Mouse (Mus musculus) neural tube, embryonic 15.5 days (tissue): Measurements from ENCODE around the gene Gm28308. TPM values are rescaled to one million over a fixed set of nuclear protein-coding genes. Genes with fewer than 3 reads are reported as not detected.
A peak's percentile ranks its signal among the peaks of the same experiment; 100 is the strongest.

Experiments
- ATAC-seq: fragments of 200-750 bp; cut with Nextera tagmentation; 2 replicates; pipeline ENCODE4 v1.8.0; 2017; ENCODE audit warnings: mild to moderate bottlenecking, moderate TSS enrichment, moderate library complexity; ENCODE audit not compliant: low FRiP score
- H3K27ac ChIP-seq: fragments of 300-500 bp; sonication (generic); replicated peaks from 2 replicates; pipeline ENCODE4 v1.5.1; 2015; ENCODE audit warnings: mild to moderate bottlenecking, inconsistent platforms
- H3K27me3 ChIP-seq: fragments of 300-500 bp; sonication (generic); replicated peaks from 2 replicates; pipeline ENCODE4 v1.6.1; 2015; ENCODE audit warnings: inconsistent platforms
- H3K36me3 ChIP-seq: fragments of 300-500 bp; sonication (generic); 2 replicates; pipeline ENCODE4 v1.6.1; 2015; ENCODE audit warnings: inconsistent platforms
- H3K4me1 ChIP-seq: fragments of 300-500 bp; sonication (generic); 2 replicates; pipeline ENCODE4 v1.6.1; 2015; ENCODE audit warnings: inconsistent platforms
- H3K4me2 ChIP-seq: fragments of 300-500 bp; sonication (generic); 2 replicates; pipeline ENCODE4 v1.6.1; 2015; ENCODE audit warnings: inconsistent platforms, mild to moderate bottlenecking, moderate library complexity
- H3K4me3 ChIP-seq: fragments of 300-500 bp; sonication (generic); replicated peaks from 2 replicates; pipeline ENCODE4 v1.5.1; 2015; ENCODE audit warnings: mild to moderate bottlenecking, inconsistent platforms
- H3K9ac ChIP-seq: fragments of 300-500 bp; sonication (generic); replicated peaks from 2 replicates; pipeline ENCODE4 v1.6.1; 2015; ENCODE audit warnings: mild to moderate bottlenecking, inconsistent platforms
- H3K9me3 ChIP-seq: fragments of 300-500 bp; sonication (generic); replicated peaks from 2 replicates; pipeline ENCODE4 v1.6.1; 2016; ENCODE audit warnings: inconsistent platforms
- WGBS: fragments of 180-500 bp; shearing (Covaris S2); methylation state at CpG from one replicate; pipeline ENCODE4 v1.1.7; 2015; ENCODE audit warnings: mixed read lengths; 5-methylcytosine and 5-hydroxymethylcytosine counted together
- polyA plus RNA-seq: library from polyadenylated mRNA; unstranded; fragments of >200 nt; fragmentation: Nextera tagmentation; extraction: Ambion mirVana; gene quantifications from 2 replicates; pipeline ENCODE4 v1.2.1, GENCODE M21; 2015

Gene Gm28308
- polyA plus RNA-seq, 1 experiment from 2014 or later: not detected

- Histone ChIP-seq H3K36me3 (peaks cover 3% of the 10 kb centered on the region; the same call in 1 of the 2 replicates), H3K9me3 (no peaks in the 10 kb centered on the region), H3K4me1 (peaks cover 87% of the 10 kb centered on the region), H3K4me3 (no peak overlapping the region), H3K4me2 (peak overlapping the region; percentile 35; the same call in 1 of the 2 replicates), H3K27me3 (no peaks in the 10 kb centered on the region), H3K9ac (no peak overlapping the region; the same call in 1 of the 2 replicates), H3K27ac (peak overlapping the region; percentile 68)
- 17% methylated on average over 10 of the region's 10 CpGs for WGBS
- ATAC-seq: no peak
Measured at GRCm38 (mm10) chr6:52183311-52184080, 29.6 kb downstream of the Gm28308 start.

DNA sequence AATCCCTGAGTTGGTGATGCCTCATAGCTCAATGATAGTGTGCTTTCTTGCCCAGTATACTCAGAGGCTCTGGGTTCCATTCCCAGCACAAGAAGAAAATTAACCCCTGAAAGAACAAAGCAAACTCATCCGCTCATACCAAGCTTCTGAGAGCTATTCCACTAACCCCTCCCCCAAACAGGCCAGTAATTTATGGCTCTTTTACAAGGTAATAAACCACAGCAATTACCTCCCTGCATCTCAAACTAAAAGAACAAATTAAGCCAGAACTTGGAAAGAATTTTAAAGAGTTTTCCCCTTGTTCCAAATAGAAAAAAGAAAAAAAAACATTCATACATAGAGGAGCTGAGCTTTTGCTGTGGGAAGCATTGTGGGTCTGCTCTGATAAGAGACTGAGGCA is 30.3 kb downstream of the Gm28308 start:
- Histone ChIP-seq H3K9ac (no peak overlapping the region), H3K9me3 (no peaks in the 10 kb centered on the region), H3K4me2 (0 out of 2 replicates have a peak overlapping the region, but pooled peaks have one; percentile 35), H3K27me3 (no peaks in the 10 kb centered on the region), H3K4me1 (peaks cover 87% of the 10 kb centered on the region), H3K27ac (peak overlapping the region; percentile 68), H3K4me3 (no peak overlapping the region), H3K36me3 (peaks cover 3% of the 10 kb centered on the region; the same call in 1 of the 2 replicates)
- no peak for ATAC-seq
- 26% methylated on average over 1 of the region's 1 CpGs for WGBS

GRCm38 (mm10) chr6:52182030-52182429 is 31.1 kb downstream of the Gm28308 start:
- 34% methylated on average over 2 of the region's 2 CpGs for WGBS
- ATAC-seq: no peak
- Histone ChIP-seq H3K27me3 (no peaks in the 10 kb centered on the region), H3K4me3 (no peak overlapping the region), H3K36me3 (peaks cover 3% of the 10 kb centered on the region; the same call in 1 of the 2 replicates), H3K27ac (no peak overlapping the region; the same call in 1 of the 2 replicates), H3K9ac (no peak overlapping the region), H3K9me3 (no peaks in the 10 kb centered on the region), H3K4me2 (no peak overlapping the region), H3K4me1 (peaks cover 87% of the 10 kb centered on the region)

DNA sequence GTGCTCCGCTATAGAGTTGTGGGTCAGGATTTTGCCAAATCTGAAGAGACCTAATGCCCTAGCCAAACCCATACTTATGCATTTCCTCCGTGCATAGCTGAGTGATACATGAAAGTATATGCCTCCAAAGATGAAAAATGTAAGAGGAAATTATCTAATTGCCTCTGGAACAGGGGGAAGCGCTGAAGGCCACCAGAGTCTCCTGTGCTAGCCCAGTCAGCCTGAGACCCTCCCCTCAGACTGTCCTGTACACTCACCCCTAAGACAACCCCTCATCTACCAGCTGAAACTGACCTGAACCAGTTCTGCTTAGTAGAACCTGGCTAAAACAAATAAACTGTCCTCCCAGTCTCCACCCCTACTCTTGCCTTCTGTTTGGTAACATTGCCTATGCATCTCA is 32.4 kb downstream of the Gm28308 start:
- ATAC-seq: no peak
- H3K4me3 ChIP-seq: 0 out of 2 replicates have a peak overlapping the region, but pooled peaks have one; percentile 46
- peak overlapping the region; percentile 41; the same call in 1 of the 2 replicates for H3K9ac ChIP-seq
- peak overlapping the region; percentile 63 for H3K4me2 ChIP-seq
- 32% methylated on average over 3 of the region's 3 CpGs for WGBS
- H3K27me3 ChIP-seq: no peaks in the 10 kb centered on the region
- no peaks in the 10 kb centered on the region; the same call in 1 of the 2 replicates for H3K36me3 ChIP-seq
- peak overlapping the region; percentile 88 for H3K27ac ChIP-seq
- peaks cover 92% of the 10 kb centered on the region for H3K4me1 ChIP-seq
- no peaks in the 10 kb centered on the region for H3K9me3 ChIP-seq

GRCm38 (mm10) chr6:52180213-52180710 is 32.9 kb downstream of the Gm28308 start:
- Histone ChIP-seq H3K9me3 (no peaks in the 10 kb centered on the region), H3K27me3 (no peaks in the 10 kb centered on the region), H3K36me3 (no peaks in the 10 kb centered on the region; the same call in 1 of the 2 replicates), H3K4me1 (peaks cover 91% of the 10 kb centered on the region), H3K4me3 (peak overlapping the region; percentile 46), H3K4me2 (peak overlapping the region; percentile 63), H3K27ac (peak overlapping the region; percentile 88), H3K9ac (peak overlapping the region; percentile 41)
- 12% methylated on average over 11 of the region's 11 CpGs for WGBS
- ATAC-seq: no peak

DNA sequence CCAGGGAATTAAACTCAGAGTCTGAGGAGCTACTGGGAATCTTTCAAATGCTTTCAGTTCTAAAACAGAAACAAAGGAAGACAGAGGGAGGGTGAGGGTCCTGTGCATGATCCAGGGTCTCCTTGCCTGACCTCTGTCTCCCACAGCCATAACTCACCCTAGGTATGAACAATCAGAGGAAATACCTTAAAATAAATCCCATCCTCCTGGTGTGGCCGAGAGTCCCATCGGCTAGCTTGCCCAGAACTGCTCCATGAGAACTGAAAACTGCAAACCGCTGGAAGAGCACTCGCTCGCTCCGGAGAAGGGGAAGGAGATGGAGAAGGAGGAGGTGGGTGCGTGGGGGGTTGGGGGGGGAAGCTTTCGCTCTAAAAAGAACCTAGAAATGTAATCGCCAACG is 33.4 kb downstream of the Gm28308 start:
- ATAC-seq: no peak
- 8% methylated on average over 10 of the region's 10 CpGs for WGBS

DNA sequence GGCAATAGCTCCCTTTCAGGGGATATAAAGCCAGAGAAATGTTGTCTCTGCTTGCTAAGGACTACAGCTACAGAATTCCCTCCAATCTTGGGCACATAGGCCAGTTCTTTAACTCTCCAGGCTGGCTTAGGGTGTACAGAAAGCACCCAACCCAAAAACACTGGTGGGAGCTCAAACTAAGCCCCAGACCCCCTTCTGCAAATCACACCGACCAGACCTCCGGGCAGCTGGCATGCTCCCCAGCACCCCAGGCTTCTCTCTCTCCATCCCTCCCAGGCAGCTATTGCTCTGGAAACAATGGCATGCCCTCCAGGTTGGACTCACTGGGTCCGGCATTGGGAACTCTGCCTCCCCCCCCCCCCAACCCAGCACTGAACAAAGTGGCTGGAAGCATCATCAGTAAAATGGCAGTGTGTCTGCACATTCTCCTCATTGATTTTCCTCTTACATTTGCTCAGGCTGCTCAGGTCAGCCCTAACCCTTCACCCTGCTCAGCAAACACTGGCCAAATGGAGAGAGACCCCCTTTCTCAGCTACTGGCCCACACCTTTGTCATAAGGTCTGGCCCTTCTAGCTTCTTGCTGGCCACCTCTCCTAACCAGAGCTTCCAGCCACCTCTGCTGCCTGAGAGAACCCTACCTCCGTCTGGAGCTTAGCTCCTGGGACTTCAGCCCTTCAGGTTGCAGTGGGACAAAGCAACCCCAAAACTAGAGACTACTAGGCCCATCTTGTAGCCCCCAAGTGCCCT is 34.0 kb downstream of the Gm28308 start:
- H3K9ac ChIP-seq: peak overlapping the region; percentile 41

More for the DNA sequence above, 33.4 kb downstream of the Gm28308 start:
- Histone ChIP-seq H3K9ac (peak overlapping the region; percentile 41), H3K9me3 (no peaks in the 10 kb centered on the region), H3K4me2 (peak overlapping the region; percentile 63), H3K27me3 (no peaks in the 10 kb centered on the region), H3K27ac (peak overlapping the region; percentile 88), H3K36me3 (no peaks in the 10 kb centered on the region; the same call in 1 of the 2 replicates), H3K4me3 (peak overlapping the region; percentile 46), H3K4me1 (peaks cover 91% of the 10 kb centered on the region)

GRCm38 (mm10) chr6:52177806-52178205 is 35.3 kb downstream of the Gm28308 start:
- H3K4me1 ChIP-seq: peaks cover 83% of the 10 kb centered on the region
- no peaks in the 10 kb centered on the region for H3K9me3 ChIP-seq
- H3K27ac ChIP-seq: peak overlapping the region; percentile 88
- peak overlapping the region; percentile 63 for H3K4me2 ChIP-seq
- ATAC-seq: no peak
- 10% methylated on average over 9 of the region's 9 CpGs for WGBS
- H3K27me3 ChIP-seq: no peaks in the 10 kb centered on the region
- no peaks in the 10 kb centered on the region for H3K36me3 ChIP-seq
- H3K4me3 ChIP-seq: peak overlapping the region; percentile 46
- peak overlapping the region; percentile 58 for H3K9ac ChIP-seq

More for the DNA sequence above, 34.0 kb downstream of the Gm28308 start:
- H3K27me3 ChIP-seq: no peaks in the 10 kb centered on the region
- peak overlapping the region; percentile 88 for H3K27ac ChIP-seq
- WGBS: 10% methylated on average over 4 of the region's 4 CpGs
- H3K4me1 ChIP-seq: peaks cover 86% of the 10 kb centered on the region
- ATAC-seq: no peak
- peak overlapping the region; percentile 63 for H3K4me2 ChIP-seq
- H3K9me3 ChIP-seq: no peaks in the 10 kb centered on the region
- no peaks in the 10 kb centered on the region; the same call in 1 of the 2 replicates for H3K36me3 ChIP-seq
- peak overlapping the region; percentile 46 for H3K4me3 ChIP-seq

- peak within 1 kb of the TSS; percentile 46 for H3K4me3 ChIP-seq
- no peaks in the 10 kb centered on the region for H3K36me3 ChIP-seq
- H3K4me2 ChIP-seq: peak within 1 kb of the TSS; percentile 63
- peak within 1 kb of the TSS; percentile 88 for H3K27ac ChIP-seq
- no peak for ATAC-seq
- WGBS: 10% methylated on average over 36 of the region's 36 CpGs
- no peaks in the 10 kb centered on the region for H3K27me3 ChIP-seq
- peak within 1 kb of the TSS; percentile 58 for H3K9ac ChIP-seq
- H3K9me3 ChIP-seq: no peaks in the 10 kb centered on the region
- H3K4me1 ChIP-seq: peaks cover 86% of the 10 kb centered on the region
Measured at GRCm38 (mm10) chr6:52177061-52177735, 35.9 kb downstream of the Gm28308 start, which contains the start of gene 5730596B20Rik. Gene 5730596B20Rik, plus strand, starts transcription at chr6:52177498.

DNA sequence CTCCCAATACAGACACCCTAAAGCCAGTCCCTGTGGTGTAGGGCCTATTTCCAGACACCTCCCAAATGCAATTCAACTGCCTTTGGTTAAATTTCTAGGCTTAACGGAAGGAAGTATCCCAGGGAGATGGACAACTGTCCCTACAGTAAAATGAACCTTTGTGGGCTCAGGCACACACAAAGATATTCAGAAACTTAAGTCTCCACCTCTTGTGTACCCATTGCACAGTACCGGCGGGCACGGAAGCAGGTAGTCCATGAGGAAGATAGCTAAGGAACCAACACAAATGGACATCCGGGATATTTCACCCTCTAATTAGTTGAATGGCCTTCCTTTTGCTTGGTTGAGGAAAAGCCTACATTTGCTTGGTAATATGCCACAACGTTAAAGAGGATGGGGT is 36.7 kb downstream of the Gm28308 start:
- WGBS: 9% methylated on average over 6 of the region's 6 CpGs
- Histone ChIP-seq H3K4me1 (peaks cover 90% of the 10 kb centered on the region), H3K27ac (peak overlapping the region; percentile 88), H3K4me2 (peak overlapping the region; percentile 63), H3K27me3 (no peaks in the 10 kb centered on the region), H3K36me3 (no peaks in the 10 kb centered on the region), H3K9ac (peak overlapping the region; percentile 58), H3K9me3 (no peaks in the 10 kb centered on the region), H3K4me3 (peak overlapping the region; percentile 46)
- ATAC-seq: no peak

- no peaks in the 10 kb centered on the region for H3K27me3 ChIP-seq
- ATAC-seq: 0 out of 2 replicates have a peak, but pooled peaks have one; percentile 15
- H3K4me3 ChIP-seq: peak overlapping the region; percentile 46
- H3K4me1 ChIP-seq: peaks cover 90% of the 10 kb centered on the region
- peak overlapping the region; percentile 63 for H3K4me2 ChIP-seq
- 1% methylated on average over 20 of the region's 35 CpGs for WGBS
- peak overlapping the region; percentile 58 for H3K9ac ChIP-seq
- peak overlapping the region; percentile 88 for H3K27ac ChIP-seq
- no peaks in the 10 kb centered on the region for H3K9me3 ChIP-seq
- H3K36me3 ChIP-seq: no peaks in the 10 kb centered on the region
Measured at GRCm38 (mm10) chr6:52175864-52176263, 37.3 kb downstream of the Gm28308 start.
